Mouse (Mus musculus) hindbrain, postnatal 0 days (tissue): Measurements from ENCODE around the gene Kif18b. TPM values are rescaled to one million over a fixed set of nuclear protein-coding genes. Genes with fewer than 3 reads are reported as not detected.
A peak's percentile ranks its signal among the peaks of the same experiment; 100 is the strongest.

Experiments used
- ATAC-seq: fragments of 200-750 bp; cut with Nextera tagmentation; 2 replicates; pipeline ENCODE4 v1.8.0; 2017; ENCODE audit warnings: mild to moderate bottlenecking, moderate TSS enrichment, moderate library complexity
- DNase-seq: peaks from one replicate; pipeline ENCODE4 v3.0.0-alpha.2; 2015; ENCODE audit warnings: low spot score
- H3K27ac ChIP-seq: fragments of 300-500 bp; sonication (generic); 2 replicates; pipeline ENCODE4 v1.5.1; 2014; ENCODE audit warnings: mild to moderate bottlenecking
- H3K27me3 ChIP-seq: fragments of 300-500 bp; sonication (generic); 2 replicates; pipeline ENCODE4 v1.6.1; 2014; ENCODE audit warnings: low read length, mixed read lengths; ENCODE audit not compliant: insufficient read depth
- H3K36me3 ChIP-seq: fragments of 300-500 bp; sonication (generic); 2 replicates; pipeline ENCODE4 v1.6.1; 2014; ENCODE audit warnings: low read length, mixed read lengths; ENCODE audit not compliant: insufficient read depth
- H3K4me1 ChIP-seq: fragments of 300-500 bp; sonication (generic); 2 replicates; pipeline ENCODE4 v1.6.1; 2014; ENCODE audit warnings: antibody characterized with exemption, low read length, mixed read lengths; ENCODE audit not compliant: insufficient read depth
- H3K4me2 ChIP-seq: fragments of 300-500 bp; sonication (generic); 2 replicates; pipeline ENCODE4 v1.6.1; 2014; ENCODE audit warnings: low read depth, mild to moderate bottlenecking, low read length, moderate library complexity, mixed read lengths
- H3K4me3 ChIP-seq: fragments of 300-500 bp; sonication (generic); 2 replicates; pipeline ENCODE4 v1.5.1; 2014; ENCODE audit warnings: low read length
- H3K9ac ChIP-seq: fragments of 300-500 bp; sonication (generic); replicated peaks from 2 replicates; pipeline ENCODE4 v1.6.1; 2014; ENCODE audit warnings: mild to moderate bottlenecking, low read length, moderate library complexity, mixed read lengths
- H3K9me3 ChIP-seq: fragments of 300-500 bp; sonication (generic); 2 replicates; pipeline ENCODE4 v1.6.1; 2016; ENCODE audit warnings: low read length, mixed read lengths
- CTCF ChIP-seq: IDR thresholded peaks from 2 replicates; pipeline ENCODE4 v1.5.1; 2016; ENCODE audit warnings: antibody characterized with exemption, control low read depth, low read depth
- WGBS: fragments of 180-500 bp; shearing (Covaris S2); extraction: QIAGEN DNeasy Blood & Tissue Kit; methylation state at CpG from one replicate; pipeline ENCODE4 v1.1.7; 2014; 5-methylcytosine and 5-hydroxymethylcytosine counted together
- polyA plus RNA-seq: library from polyadenylated mRNA; unstranded; fragments of >200 nt; fragmentation: Nextera tagmentation; extraction: Ambion mirVana; gene quantifications from 2 replicates; pipeline ENCODE4 v1.2.1, GENCODE M21; 2015
- total RNA-seq: library from RNA; depleted of rRNA; stranded (reverse); fragments of >200 nt; gene quantifications from 2 replicates; pipeline ENCODE4 v1.2.3, GENCODE M21; 2014

Kif18b gene
- total and polyA plus RNA-seq, 2 experiments from 2014 or later, result 2.1 to 11.7 TPM

- Histone ChIP-seq H3K4me3 (no peak overlapping the region), H3K9ac (no peak overlapping the region; the same call in 1 of the 2 replicates), H3K27ac (no peak overlapping the region), H3K9me3 (no peaks in the 10 kb centered on the region), H3K27me3 (no peaks in the 10 kb centered on the region), H3K4me1 (peaks cover 11% of the 10 kb centered on the region), H3K4me2 (peak overlapping the region; percentile 34), H3K36me3 (no peaks in the 10 kb centered on the region)
- 23% methylated on average over 7 of the region's 7 CpGs for WGBS
- DNase-seq, result no peak
- no peak for ATAC-seq
- no peak for TF ChIP-seq CTCF
These were observed 37.9 kb upstream of the Kif18b start for GRCm38 (mm10) chr11:102962861-102963245.

- TF ChIP-seq CTCF, result no peak
- Histone ChIP-seq H3K36me3 (no peaks in the 10 kb centered on the region), H3K9me3 (no peaks in the 10 kb centered on the region), H3K4me1 (peaks cover 11% of the 10 kb centered on the region), H3K27ac (no peak overlapping the region), H3K4me2 (no peak overlapping the region), H3K4me3 (no peak overlapping the region), H3K27me3 (no peaks in the 10 kb centered on the region), H3K9ac (no peak overlapping the region)
- WGBS, result 98% methylated on average over 4 of the region's 4 CpGs
- DNase-seq, result no peak
- ATAC-seq, result no peak
These were observed 36.2 kb upstream of the Kif18b start for GRCm38 (mm10) chr11:102961082-102961481.

DNA sequence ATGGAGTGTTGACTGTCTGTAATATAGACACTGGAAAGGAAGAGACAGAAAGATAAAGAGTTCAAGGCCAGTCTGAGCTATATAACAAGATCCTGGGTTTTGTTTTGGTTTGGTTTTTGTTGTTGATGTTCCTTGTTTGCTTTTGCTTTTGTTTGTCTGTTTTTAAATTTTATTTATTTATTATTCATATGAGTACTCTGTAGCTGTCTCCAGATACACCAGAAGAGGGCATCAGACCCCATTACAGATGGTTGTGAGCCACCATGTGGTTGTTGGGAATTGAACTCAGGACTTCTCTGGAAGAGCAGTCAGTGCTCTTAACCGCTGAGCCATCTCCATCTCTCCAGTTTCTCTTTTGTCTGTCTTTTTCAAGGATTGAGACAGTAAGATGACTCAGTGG lies 33.9 kb upstream of the Kif18b start:
- no peak overlapping the region for H3K9ac ChIP-seq
- no peak overlapping the region for H3K27ac ChIP-seq
- no peak overlapping the region for H3K4me2 ChIP-seq
- 90% methylated on average over 1 of the region's 1 CpGs for WGBS
- DNase-seq, result no peak
- TF ChIP-seq CTCF, result no peak
- H3K27me3 ChIP-seq, result no peaks in the 10 kb centered on the region
- H3K9me3 ChIP-seq, result no peaks in the 10 kb centered on the region
- peaks cover 11% of the 10 kb centered on the region for H3K4me1 ChIP-seq
- no peaks in the 10 kb centered on the region for H3K36me3 ChIP-seq
- no peak overlapping the region for H3K4me3 ChIP-seq
- ATAC-seq, result no peak

DNA sequence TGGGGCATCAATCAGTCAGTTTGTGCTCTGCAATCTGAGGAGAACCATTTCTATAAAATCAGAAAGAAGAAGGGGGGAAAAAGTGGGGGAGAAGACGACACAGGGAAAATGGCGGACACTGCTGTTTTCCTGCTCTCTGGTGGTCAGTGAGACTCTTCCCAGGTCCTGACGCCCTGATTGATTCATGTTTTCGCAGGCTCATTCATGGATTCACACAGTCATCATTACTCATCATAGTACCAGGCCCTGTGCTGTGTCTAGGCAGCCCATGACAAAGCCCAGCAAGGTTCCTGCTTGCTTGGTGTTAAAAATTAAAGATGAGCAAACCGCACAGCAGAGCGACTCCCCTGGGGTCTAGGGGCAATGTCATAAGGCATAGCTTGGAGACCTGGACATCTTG lies 33.5 kb upstream of the Kif18b start:
- H3K27ac ChIP-seq, result no peak overlapping the region
- ATAC-seq (no peak), DNase-seq (no peak)
- no peaks in the 10 kb centered on the region for H3K9me3 ChIP-seq
- H3K4me1 ChIP-seq, result peaks cover 7% of the 10 kb centered on the region
- no peak overlapping the region for H3K4me3 ChIP-seq
- no peaks in the 10 kb centered on the region for H3K36me3 ChIP-seq
- 76% methylated on average over 6 of the region's 6 CpGs for WGBS
- TF ChIP-seq CTCF, result no peak
- H3K9ac ChIP-seq, result no peak overlapping the region
- no peak overlapping the region for H3K4me2 ChIP-seq
- no peaks in the 10 kb centered on the region for H3K27me3 ChIP-seq

DNA sequence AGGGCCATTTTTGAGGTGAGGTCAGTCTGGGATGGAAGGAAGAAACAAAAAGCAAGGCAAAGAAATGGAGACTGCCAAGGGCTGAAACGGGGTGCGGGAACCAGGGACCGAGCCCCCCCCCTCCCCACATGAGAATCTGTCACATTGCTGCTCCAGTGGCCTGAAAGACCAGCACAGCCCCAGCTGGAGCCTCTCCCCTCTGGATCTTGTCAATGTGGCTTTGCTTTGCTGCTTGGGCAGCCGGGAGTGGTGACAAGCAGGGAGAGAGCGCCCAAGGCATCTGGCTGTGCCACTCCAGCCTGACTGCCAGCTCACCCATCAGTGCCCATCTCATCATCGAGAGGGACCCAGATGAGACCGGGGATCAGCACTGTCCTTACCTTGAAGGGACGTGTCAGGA lies 32.8 kb upstream of the Kif18b start:
- ATAC-seq (peak; percentile 27; the same call in 1 of the 2 replicates), DNase-seq (no peak)
- no peak for TF ChIP-seq CTCF
- WGBS, result 62% methylated on average over 8 of the region's 8 CpGs
- H3K4me1 ChIP-seq, result peaks cover under 1% of the 10 kb centered on the region; the same call in 1 of the 2 replicates
- peaks cover 2% of the 10 kb centered on the region; the same call in 1 of the 2 replicates for H3K27me3 ChIP-seq
- no peak overlapping the region for H3K9ac ChIP-seq
- no peaks in the 10 kb centered on the region for H3K9me3 ChIP-seq
- peak overlapping the region; percentile 51; the same call in 1 of the 2 replicates for H3K27ac ChIP-seq
- H3K36me3 ChIP-seq, result no peaks in the 10 kb centered on the region
- no peak overlapping the region for H3K4me3 ChIP-seq
- no peak overlapping the region for H3K4me2 ChIP-seq

- Histone ChIP-seq H3K9me3 (no peaks in the 10 kb centered on the region), H3K4me2 (no peak overlapping the region), H3K36me3 (no peaks in the 10 kb centered on the region), H3K9ac (no peak overlapping the region), H3K4me1 (no peaks in the 10 kb centered on the region), H3K27me3 (peaks cover 5% of the 10 kb centered on the region; the same call in 1 of the 2 replicates), H3K27ac (peak overlapping the region; percentile 51; the same call in 1 of the 2 replicates), H3K4me3 (no peak overlapping the region)
- ATAC-seq (peak; percentile 45; the same call in 1 of the 2 replicates), DNase-seq (peak; percentile 45)
- WGBS, result 40% methylated on average over 16 of the region's 16 CpGs
- no peak for TF ChIP-seq CTCF
These were observed 32.2 kb upstream of the Kif18b start for GRCm38 (mm10) chr11:102956962-102957614.

- ATAC-seq (no peak), DNase-seq (no peak)
These were observed 28.0 kb upstream of the Kif18b start for GRCm38 (mm10) chr11:102952922-102953321.

More at GRCm38 (mm10) chr11:102952922-102953321, 28.0 kb upstream of the Kif18b start:
- H3K4me2 ChIP-seq, result no peak overlapping the region
- H3K4me3 ChIP-seq, result no peak overlapping the region
- H3K4me1 ChIP-seq, result 0 out of 2 replicates have a peak, but pooled peaks cover 4% of the 10 kb centered on the region
- no peaks in the 10 kb centered on the region for H3K9me3 ChIP-seq
- no peak overlapping the region for H3K9ac ChIP-seq
- TF ChIP-seq CTCF, result no peak
- no peaks in the 10 kb centered on the region for H3K36me3 ChIP-seq
- H3K27me3 ChIP-seq, result peaks cover 9% of the 10 kb centered on the region; the same call in 1 of the 2 replicates
- no peak overlapping the region for H3K27ac ChIP-seq
- WGBS, result 21% methylated on average over 6 of the region's 6 CpGs
